Mouse (Mus musculus): ENCODE measurements at regions not wholly inside any gene's neighbourhood (a gene's known extent, or its start where the extent isn't known, plus 50 kb on each side); places are given as distances from the start of the nearest gene placed in this dataset.

- Histone ChIP-seq H3K27me3 (ENCODE audit: insufficient read depth, low read length) (no peaks in the 10 kb centered on the region), H3K4me1 (ENCODE audit: insufficient read depth, low read length) (no peaks in the 10 kb centered on the region), H3K4me3 (ENCODE audit: low read depth, low read length) (no peak overlapping the region), H3K36me3 (ENCODE audit: insufficient read depth, low read length) (no peaks in the 10 kb centered on the region), H3K9me3 (ENCODE audit: low read length) (no peaks in the 10 kb centered on the region), H3K4me2 (ENCODE audit: low read depth, low read length, poor library complexity, severe bottlenecking) (no peak overlapping the region), H3K27ac (ENCODE audit: low read depth, low read length) (no peak overlapping the region), H3K9ac (replicated peaks; ENCODE audit: low read length, poor library complexity, severe bottlenecking) (no peak overlapping the region)
- no peak for TF ChIP-seq CTCF (IDR thresholded peaks at IDR 0.05)
- DNase-seq (ENCODE audit: low spot score) (no peak), ATAC-seq (ENCODE audit: low FRiP score) (no peak)
- WGBS = 36% methylated on average over 1 of the region's 1 CpGs
These were observed 857.4 kb upstream of the Tenm4 start for GRCm38 (mm10) chr7:95313667-95314066.

GRCm38 (mm10) chr7:95323084-95323483 is 848.0 kb upstream of the Tenm4 start:
- no peak overlapping the region for H3K27ac ChIP-seq (ENCODE audit: low read depth, low read length)
- no peak for ATAC-seq (ENCODE audit: low FRiP score)
- no peaks in the 10 kb centered on the region for H3K27me3 ChIP-seq (ENCODE audit: insufficient read depth, low read length)
- TF ChIP-seq CTCF (IDR thresholded peaks at IDR 0.05) = no peak
- DNase-seq (ENCODE audit: low spot score) = peak; percentile 43
- no peak overlapping the region for H3K4me2 ChIP-seq (ENCODE audit: low read depth, low read length, poor library complexity, severe bottlenecking)
- H3K4me1 ChIP-seq (ENCODE audit: insufficient read depth, low read length) = no peaks in the 10 kb centered on the region
- no peaks in the 10 kb centered on the region for H3K9me3 ChIP-seq (ENCODE audit: low read length)
- no peak overlapping the region for H3K9ac ChIP-seq (replicated peaks; ENCODE audit: low read length, poor library complexity, severe bottlenecking)
- no peak overlapping the region for H3K4me3 ChIP-seq (ENCODE audit: low read depth, low read length)
- H3K36me3 ChIP-seq (ENCODE audit: insufficient read depth, low read length) = no peaks in the 10 kb centered on the region
- WGBS = 43% methylated on average over 3 of the region's 3 CpGs

- no peaks in the 10 kb centered on the region for H3K4me1 ChIP-seq (ENCODE audit: insufficient read depth, low read length)
- H3K27ac ChIP-seq (ENCODE audit: low read depth, low read length) = no peak overlapping the region
- no peak for TF ChIP-seq CTCF (IDR thresholded peaks at IDR 0.05)
- H3K9ac ChIP-seq (replicated peaks; ENCODE audit: low read length, poor library complexity, severe bottlenecking) = no peak overlapping the region
- DNase-seq (ENCODE audit: low spot score) = peak; percentile 9
- no peaks in the 10 kb centered on the region for H3K27me3 ChIP-seq (ENCODE audit: insufficient read depth, low read length)
- no peak overlapping the region for H3K4me2 ChIP-seq (ENCODE audit: low read depth, low read length, poor library complexity, severe bottlenecking)
- ATAC-seq (ENCODE audit: low FRiP score) = no peak
- no peak overlapping the region for H3K4me3 ChIP-seq (ENCODE audit: low read depth, low read length)
- 71% methylated on average over 3 of the region's 3 CpGs for WGBS
- no peaks in the 10 kb centered on the region for H3K36me3 ChIP-seq (ENCODE audit: insufficient read depth, low read length)
- no peaks in the 10 kb centered on the region for H3K9me3 ChIP-seq (ENCODE audit: low read length)
These were observed 846.1 kb upstream of the Tenm4 start for GRCm38 (mm10) chr7:95324939-95325338.

GRCm38 (mm10) chr7:95332037-95332436 is 839.0 kb upstream of the Tenm4 start:
- Histone ChIP-seq H3K4me2 (ENCODE audit: low read depth, low read length, poor library complexity, severe bottlenecking) (no peak overlapping the region), H3K4me3 (ENCODE audit: low read depth, low read length) (no peak overlapping the region), H3K9me3 (ENCODE audit: low read length) (no peaks in the 10 kb centered on the region), H3K27me3 (ENCODE audit: insufficient read depth, low read length) (no peaks in the 10 kb centered on the region), H3K4me1 (ENCODE audit: insufficient read depth, low read length) (no peaks in the 10 kb centered on the region), H3K9ac (replicated peaks; ENCODE audit: low read length, poor library complexity, severe bottlenecking) (no peak overlapping the region), H3K36me3 (ENCODE audit: insufficient read depth, low read length) (no peaks in the 10 kb centered on the region), H3K27ac (ENCODE audit: low read depth, low read length) (no peak overlapping the region)
- WGBS = 28% methylated on average over 4 of the region's 4 CpGs
- ATAC-seq (ENCODE audit: low FRiP score) (no peak), DNase-seq (ENCODE audit: low spot score) (peak; percentile 42)
- TF ChIP-seq CTCF (IDR thresholded peaks at IDR 0.05) = peak; percentile 68

- DNase-seq (ENCODE audit: low spot score) = no peak
- peak; percentile 58; the same call in 1 of the 2 replicates for ATAC-seq (ENCODE audit: low FRiP score)
- Histone ChIP-seq H3K36me3 (ENCODE audit: insufficient read depth, low read length) (no peaks in the 10 kb centered on the region), H3K4me3 (ENCODE audit: low read depth, low read length) (no peak overlapping the region), H3K4me1 (ENCODE audit: insufficient read depth, low read length) (no peaks in the 10 kb centered on the region), H3K9me3 (ENCODE audit: low read length) (no peaks in the 10 kb centered on the region), H3K27me3 (ENCODE audit: insufficient read depth, low read length) (0 out of 2 replicates have a peak, but pooled peaks cover 3% of the 10 kb centered on the region), H3K9ac (replicated peaks; ENCODE audit: low read length, poor library complexity, severe bottlenecking) (no peak overlapping the region), H3K27ac (ENCODE audit: low read depth, low read length) (no peak overlapping the region), H3K4me2 (ENCODE audit: low read depth, low read length, poor library complexity, severe bottlenecking) (no peak overlapping the region)
- 34% methylated on average over 7 of the region's 7 CpGs for WGBS
- peak; percentile 35 for TF ChIP-seq CTCF (IDR thresholded peaks at IDR 0.05)
These were observed 820.8 kb upstream of the Tenm4 start for GRCm38 (mm10) chr7:95350185-95350803.

GRCm38 (mm10) chr7:95350804-95351199 is 820.2 kb upstream of the Tenm4 start:
- DNase-seq (ENCODE audit: low spot score) (no peak), ATAC-seq (ENCODE audit: low FRiP score) (no peak)
- Histone ChIP-seq H3K4me1 (ENCODE audit: insufficient read depth, low read length) (no peaks in the 10 kb centered on the region), H3K27me3 (ENCODE audit: insufficient read depth, low read length) (0 out of 2 replicates have a peak, but pooled peaks cover 3% of the 10 kb centered on the region), H3K4me3 (ENCODE audit: low read depth, low read length) (no peak overlapping the region), H3K4me2 (ENCODE audit: low read depth, low read length, poor library complexity, severe bottlenecking) (no peak overlapping the region), H3K9me3 (ENCODE audit: low read length) (no peaks in the 10 kb centered on the region), H3K27ac (ENCODE audit: low read depth, low read length) (no peak overlapping the region), H3K36me3 (ENCODE audit: insufficient read depth, low read length) (no peaks in the 10 kb centered on the region), H3K9ac (replicated peaks; ENCODE audit: low read length, poor library complexity, severe bottlenecking) (no peak overlapping the region)
- TF ChIP-seq CTCF (IDR thresholded peaks at IDR 0.05) = no peak
